Mouse (Mus musculus) intestine, embryonic 14.5 days (tissue): ENCODE data around the gene Tada2b. TPM values are rescaled to one million over a fixed set of nuclear protein-coding genes. Genes with fewer than 3 reads are reported as not detected.

ENCODE experiments used
- ATAC-seq: fragments of 200-750 bp; cut with Nextera tagmentation; replicated peaks from 2 replicates; pipeline ENCODE4 v1.8.0; 2017; ENCODE audit warnings: low read depth, moderate number of reproducible peaks, moderate TSS enrichment, moderate library complexity; ENCODE audit not compliant: low FRiP score, low TSS enrichment
- DNase-seq: peaks from one replicate; pipeline ENCODE4 v3.0.0-alpha.2; 2018; ENCODE audit warnings: low spot score
- H3K27ac ChIP-seq: fragments of 300-500 bp; sonication (generic); 2 replicates; pipeline ENCODE4 v1.5.1; 2014; ENCODE audit warnings: low read depth, mild to moderate bottlenecking, control low read depth
- H3K27me3 ChIP-seq: fragments of 300-500 bp; sonication (generic); replicated peaks from 2 replicates; pipeline ENCODE4 v1.6.1; 2014; ENCODE audit warnings: low read length, control low read depth; ENCODE audit not compliant: control insufficient read depth, insufficient read depth
- H3K36me3 ChIP-seq: fragments of 300-500 bp; sonication (generic); 2 replicates; pipeline ENCODE4 v1.6.1; 2014; ENCODE audit warnings: low read length, control low read depth; ENCODE audit not compliant: control insufficient read depth, insufficient read depth
- H3K4me1 ChIP-seq: fragments of 300-500 bp; sonication (generic); replicated peaks from 2 replicates; pipeline ENCODE4 v1.6.1; 2014; ENCODE audit warnings: low read length, control low read depth, mixed read lengths; ENCODE audit not compliant: control insufficient read depth, insufficient read depth
- H3K4me2 ChIP-seq: fragments of 300-500 bp; sonication (generic); 2 replicates; pipeline ENCODE4 v1.6.1; 2014; ENCODE audit warnings: low read length
- H3K4me3 ChIP-seq: fragments of 300-500 bp; sonication (generic); 2 replicates; pipeline ENCODE4 v1.5.1; 2014; ENCODE audit warnings: low read depth, low read length, control low read depth, mixed read lengths
- H3K9ac ChIP-seq: fragments of 300-500 bp; sonication (generic); 2 replicates; pipeline ENCODE4 v1.6.1; 2014; ENCODE audit warnings: mild to moderate bottlenecking, low read length
- H3K9me3 ChIP-seq: fragments of 300-500 bp; sonication (generic); 2 replicates; pipeline ENCODE4 v1.6.1; 2016; ENCODE audit warnings: low read length, control low read depth; ENCODE audit not compliant: control insufficient read depth
- whole genome bisulfite sequencing: fragments of 180-500 bp; shearing (Covaris S2); extraction: QIAGEN DNeasy Blood & Tissue Kit; methylation state at CpG from one replicate; pipeline ENCODE4 v1.1.7; 2014; 5-methylcytosine and 5-hydroxymethylcytosine counted together
- polyA plus RNA-seq: library from polyadenylated mRNA; unstranded; fragments of >200 nt; fragmentation: Nextera tagmentation; extraction: Ambion mirVana; gene quantifications from 2 replicates; pipeline ENCODE4 v1.2.1, GENCODE M21; 2014

The Tada2b gene
- polyA plus RNA-seq: 2.8 and 3.5 TPM in 2 replicates

GRCm38 (mm10) chr5:36484171-36484990, at the start of gene Tada2b, which contains the start of gene Ccdc96:
Tada2b (minus strand) TSS chr5:36484285.
Ccdc96 (plus strand) TSS chr5:36484588.
- WGBS: under 1% methylated on average over 92 of the region's 97 CpGs
- peak; percentile 92 for DNase-seq
- Histone ChIP-seq H3K36me3 (no peaks in the 10 kb centered on the region), H3K4me3 (peak within 1 kb of the TSS; percentile 91), H3K9ac (peak within 1 kb of the TSS; percentile 81), H3K9me3 (no peaks in the 10 kb centered on the region), H3K4me2 (peak within 1 kb of the TSS; percentile 91), H3K27me3 (peaks cover 16% of the 10 kb centered on the region), H3K4me1 (peaks cover 15% of the 10 kb centered on the region), H3K27ac (0 out of 2 replicates have a peak within 1 kb of the TSS, but pooled peaks have one; percentile 38)
- peak; percentile 98 for ATAC-seq

DNA sequence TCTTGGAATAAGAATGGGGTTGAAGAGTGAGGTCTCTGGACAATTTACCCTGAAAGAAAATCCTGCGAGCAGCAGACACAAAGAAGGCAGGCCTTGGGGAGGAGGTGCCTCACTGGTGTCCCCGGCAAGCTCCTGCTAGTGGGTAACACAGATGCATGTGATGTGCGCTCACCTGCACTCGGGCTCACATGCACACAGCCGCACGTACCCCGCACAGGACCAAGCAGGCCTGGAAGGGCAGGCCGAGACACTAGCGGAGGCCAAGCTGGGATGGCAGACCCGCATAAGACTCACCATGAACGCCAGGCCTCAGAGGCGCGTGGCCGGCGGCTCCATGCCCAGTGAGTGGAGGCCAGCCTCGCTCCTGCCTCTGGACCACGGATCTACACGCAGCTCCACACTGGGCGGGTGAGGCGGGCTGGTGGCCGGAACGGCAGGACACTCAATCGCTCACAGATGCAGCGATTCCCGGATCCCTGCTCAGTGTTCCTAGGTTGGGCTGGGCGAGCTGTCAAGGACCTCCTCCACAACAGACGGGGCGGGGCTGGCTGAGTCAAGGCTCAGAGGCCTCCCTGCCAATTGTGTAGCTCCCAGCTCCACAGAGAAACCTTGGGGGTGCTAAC, 46.2 kb upstream of the Tada2b start:
- no peaks in the 10 kb centered on the region for H3K27me3 ChIP-seq
- under 1% methylated on average over 28 of the region's 28 CpGs for WGBS
- 0 out of 2 replicates have a peak, but pooled peaks cover 4% of the 10 kb centered on the region for H3K36me3 ChIP-seq
- peak overlapping the region; percentile 85 for H3K9ac ChIP-seq
- H3K4me3 ChIP-seq: peak overlapping the region; percentile 90
- DNase-seq: peak; percentile 94
- peaks cover 11% of the 10 kb centered on the region for H3K4me1 ChIP-seq
- peak overlapping the region; percentile 68; the same call in 1 of the 2 replicates for H3K27ac ChIP-seq
- ATAC-seq: peak; percentile 96
- no peaks in the 10 kb centered on the region for H3K9me3 ChIP-seq
- H3K4me2 ChIP-seq: peak overlapping the region; percentile 91

GRCm38 (mm10) chr5:36529698-36530097, 45.6 kb upstream of the Tada2b start:
- 0 out of 2 replicates have a peak, but pooled peaks cover 4% of the 10 kb centered on the region for H3K36me3 ChIP-seq
- no peak for ATAC-seq
- H3K27me3 ChIP-seq: no peaks in the 10 kb centered on the region
- H3K9ac ChIP-seq: peak overlapping the region; percentile 85
- DNase-seq: no peak
- peak overlapping the region; percentile 90 for H3K4me3 ChIP-seq
- peak overlapping the region; percentile 91 for H3K4me2 ChIP-seq
- peak overlapping the region; percentile 68; the same call in 1 of the 2 replicates for H3K27ac ChIP-seq
- H3K4me1 ChIP-seq: peaks cover 11% of the 10 kb centered on the region
- H3K9me3 ChIP-seq: no peaks in the 10 kb centered on the region
- 3% methylated on average over 5 of the region's 5 CpGs for WGBS

GRCm38 (mm10) chr5:36526921-36527320, 42.8 kb upstream of the Tada2b start:
- Histone ChIP-seq H3K27me3 (no peaks in the 10 kb centered on the region), H3K9ac (no peak overlapping the region), H3K4me3 (no peak overlapping the region), H3K9me3 (no peaks in the 10 kb centered on the region), H3K27ac (no peak overlapping the region), H3K4me1 (peaks cover 11% of the 10 kb centered on the region), H3K4me2 (no peak overlapping the region), H3K36me3 (peaks cover 20% of the 10 kb centered on the region)
- ATAC-seq (no peak), DNase-seq (no peak)
- 81% methylated on average over 2 of the region's 2 CpGs for WGBS

GRCm38 (mm10) chr5:36526274-36526673, 42.2 kb upstream of the Tada2b start:
- WGBS: 83% methylated on average over 5 of the region's 5 CpGs

GRCm38 (mm10) chr5:36525216-36525615, 41.1 kb upstream of the Tada2b start:
- no peak overlapping the region for H3K4me2 ChIP-seq
- H3K36me3 ChIP-seq: peaks cover 33% of the 10 kb centered on the region
- no peaks in the 10 kb centered on the region for H3K27me3 ChIP-seq
- no peak overlapping the region for H3K27ac ChIP-seq
- no peak for DNase-seq
- no peak overlapping the region for H3K9ac ChIP-seq
- WGBS: 76% methylated on average over 2 of the region's 2 CpGs
- no peak for ATAC-seq
- H3K4me3 ChIP-seq: no peak overlapping the region
- peaks cover 11% of the 10 kb centered on the region for H3K4me1 ChIP-seq
- no peaks in the 10 kb centered on the region for H3K9me3 ChIP-seq

More at GRCm38 (mm10) chr5:36526274-36526673, 42.2 kb upstream of the Tada2b start:
- no peak overlapping the region for H3K27ac ChIP-seq
- H3K9ac ChIP-seq: no peak overlapping the region
- no peak for DNase-seq
- peaks cover 11% of the 10 kb centered on the region for H3K4me1 ChIP-seq
- no peak overlapping the region for H3K4me2 ChIP-seq
- peaks cover 26% of the 10 kb centered on the region for H3K36me3 ChIP-seq
- no peak for ATAC-seq
- no peaks in the 10 kb centered on the region for H3K27me3 ChIP-seq
- no peaks in the 10 kb centered on the region for H3K9me3 ChIP-seq
- H3K4me3 ChIP-seq: no peak overlapping the region

- Histone ChIP-seq H3K9me3 (no peaks in the 10 kb centered on the region), H3K27ac (no peak overlapping the region), H3K4me3 (no peak overlapping the region), H3K36me3 (peaks cover 52% of the 10 kb centered on the region), H3K4me1 (no peaks in the 10 kb centered on the region; the same call in 1 of the 2 replicates), H3K27me3 (no peaks in the 10 kb centered on the region), H3K4me2 (no peak overlapping the region), H3K9ac (no peak overlapping the region)
- DNase-seq (no peak), ATAC-seq (no peak)
- WGBS: 69% methylated on average over 5 of the region's 5 CpGs
These were observed 39.2 kb upstream of the Tada2b start for GRCm38 (mm10) chr5:36523219-36523703.

GRCm38 (mm10) chr5:36522782-36523181, 38.7 kb upstream of the Tada2b start:
- no peak overlapping the region for H3K4me2 ChIP-seq
- H3K27me3 ChIP-seq: no peaks in the 10 kb centered on the region
- H3K4me3 ChIP-seq: no peak overlapping the region
- H3K9me3 ChIP-seq: no peaks in the 10 kb centered on the region
- no peak overlapping the region for H3K27ac ChIP-seq
- no peak overlapping the region for H3K9ac ChIP-seq
- H3K36me3 ChIP-seq: peaks cover 57% of the 10 kb centered on the region
- no peaks in the 10 kb centered on the region for H3K4me1 ChIP-seq
- ATAC-seq (no peak), DNase-seq (no peak)
- WGBS: 61% methylated on average over 2 of the region's 2 CpGs
